Mouse (Mus musculus) spleen, postnatal 14 days (tissue): ENCODE results near the gene Cog8.
"Not testable (repeated sequence)": the region's sequence is repeated elsewhere in the genome, so short reads cannot be mapped to it uniquely, and the experiment has no call there.

ENCODE experiments used
- DNase-seq, 2 experiments: peaks; one replicate each; pipeline ENCODE4 v3.0.0; 2021 to 2022; ENCODE audit warnings: low spot score in 2 of 2

Cog8 gene

DNA sequence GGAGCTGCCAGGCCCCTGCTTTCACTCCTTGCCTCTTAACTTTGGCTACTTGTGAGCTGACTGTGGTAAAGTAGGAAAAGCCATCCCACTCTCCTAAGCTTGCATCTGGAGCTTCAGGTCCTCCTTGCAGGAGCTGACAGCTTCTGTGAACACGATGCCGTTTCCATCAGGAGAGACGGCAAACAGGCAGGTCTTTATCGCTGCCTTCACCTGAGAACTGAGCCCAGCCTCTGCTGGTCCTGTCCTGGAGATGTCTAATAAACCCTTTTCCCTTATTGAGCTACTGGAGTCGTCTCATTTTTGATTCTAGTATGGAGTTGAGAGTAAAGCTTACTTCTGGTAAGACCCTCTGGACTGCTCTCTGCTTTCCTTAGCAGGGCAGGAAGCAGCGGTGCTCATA lies 11.0 kb downstream of the Cog8 start:
- DNase-seq: no peak

DNA sequence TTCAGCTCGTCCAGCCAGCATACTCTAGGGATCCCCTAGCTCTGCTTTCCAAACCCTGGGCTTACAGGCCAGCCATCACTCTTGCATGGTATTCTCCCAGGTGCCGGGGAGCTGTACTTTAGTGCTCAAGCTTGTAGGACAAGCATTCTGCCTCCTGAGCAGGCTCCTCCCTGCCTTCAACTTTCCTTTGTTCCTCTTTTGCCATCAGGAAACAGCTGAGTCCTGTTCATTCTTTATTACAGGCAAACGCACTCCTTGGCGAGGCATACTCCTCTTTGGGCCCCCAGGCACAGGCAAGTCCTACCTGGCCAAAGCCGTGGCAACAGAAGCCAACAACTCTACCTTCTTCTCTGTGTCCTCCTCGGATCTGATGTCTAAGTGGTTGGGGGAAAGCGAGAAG lies 15.9 kb downstream of the Cog8 start:
- DNase-seq: no peak

DNA sequence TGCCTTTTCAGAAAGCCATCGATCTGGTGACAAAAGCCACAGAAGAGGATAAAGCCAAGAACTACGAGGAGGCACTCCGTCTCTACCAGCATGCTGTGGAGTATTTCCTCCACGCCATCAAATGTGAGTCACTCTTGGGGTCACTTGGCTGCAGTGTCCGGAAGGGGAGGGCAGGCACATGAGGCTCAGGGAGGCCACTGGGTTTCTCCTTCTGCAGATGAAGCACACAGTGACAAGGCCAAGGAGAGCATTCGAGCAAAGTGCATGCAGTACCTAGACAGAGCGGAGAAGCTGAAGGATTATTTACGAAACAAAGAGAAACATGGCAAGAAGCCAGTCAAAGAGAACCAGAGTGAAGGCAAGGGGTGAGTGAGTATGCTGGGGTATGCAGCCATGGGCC lies 19.9 kb downstream of the Cog8 start:
- no peak for DNase-seq

DNA sequence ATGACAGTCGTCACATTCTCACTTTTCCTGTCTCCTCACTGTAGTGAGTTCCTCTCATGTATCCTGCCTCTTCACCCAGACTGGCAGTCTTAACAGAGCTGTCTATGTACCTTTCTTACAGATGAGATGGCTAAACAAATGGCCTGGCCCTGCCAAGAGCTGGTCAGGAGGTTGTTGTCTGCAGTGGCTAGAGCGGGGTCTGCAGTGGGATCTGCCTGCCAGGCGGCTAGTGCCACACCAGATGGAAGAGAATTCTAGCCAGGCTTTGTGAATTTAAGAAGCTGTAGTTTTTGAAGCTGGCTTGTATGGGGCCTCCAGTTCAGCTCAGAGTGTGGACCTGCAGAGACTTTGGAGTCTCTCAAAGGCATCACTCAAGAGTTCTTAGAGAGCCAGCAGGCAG lies 20.8 kb downstream of the Cog8 start:
- no peak for DNase-seq

DNA sequence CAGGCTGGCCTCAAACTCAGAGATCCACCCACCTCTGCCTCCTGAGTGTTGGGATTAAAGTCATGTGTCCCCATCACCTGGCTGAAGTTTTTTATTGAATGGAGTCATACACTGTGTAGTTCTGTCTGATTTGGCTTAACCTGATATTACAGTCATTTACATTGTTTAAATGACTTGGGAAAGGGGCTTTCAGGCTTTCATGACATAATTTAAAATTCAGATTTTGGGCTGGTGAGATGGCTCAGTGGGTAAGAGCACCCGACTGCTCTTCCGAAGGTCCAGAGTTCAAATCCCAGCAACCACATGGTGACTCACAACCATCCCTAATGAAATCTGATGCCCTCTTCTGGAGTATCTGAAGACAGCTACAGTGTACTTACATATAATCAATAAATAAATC lies 22.9 kb downstream of the Cog8 start:
- not testable (repeated sequence) for DNase-seq

DNA sequence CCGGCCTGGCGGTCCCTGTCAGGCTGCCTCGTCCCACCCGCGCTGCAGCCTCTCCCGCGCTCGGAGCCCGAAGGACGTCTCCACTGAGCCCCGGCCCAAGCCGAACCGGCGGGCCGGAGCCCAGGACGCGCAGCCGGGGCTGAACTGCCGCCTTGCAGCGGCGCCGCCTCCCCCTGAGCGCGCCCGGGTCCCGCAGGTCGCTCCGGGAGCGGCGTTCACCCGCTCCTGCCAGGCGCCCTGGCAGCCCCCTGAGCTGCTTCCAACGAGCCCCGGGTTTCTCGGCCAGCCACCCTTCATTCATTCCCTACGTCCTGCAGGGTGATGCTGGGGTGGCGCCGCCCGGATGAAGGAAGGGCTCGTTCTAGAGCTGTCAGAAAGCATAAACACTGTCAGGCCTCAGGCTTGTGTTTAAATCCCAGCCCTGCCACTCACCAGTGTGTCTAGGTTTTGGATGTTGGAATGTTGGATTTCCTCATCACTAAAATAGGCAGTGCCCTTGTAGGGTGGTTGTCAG lies 24.9 kb downstream of the Cog8 start:
- DNase-seq: peak in 1 of 2 experiments; percentile 10

DNA sequence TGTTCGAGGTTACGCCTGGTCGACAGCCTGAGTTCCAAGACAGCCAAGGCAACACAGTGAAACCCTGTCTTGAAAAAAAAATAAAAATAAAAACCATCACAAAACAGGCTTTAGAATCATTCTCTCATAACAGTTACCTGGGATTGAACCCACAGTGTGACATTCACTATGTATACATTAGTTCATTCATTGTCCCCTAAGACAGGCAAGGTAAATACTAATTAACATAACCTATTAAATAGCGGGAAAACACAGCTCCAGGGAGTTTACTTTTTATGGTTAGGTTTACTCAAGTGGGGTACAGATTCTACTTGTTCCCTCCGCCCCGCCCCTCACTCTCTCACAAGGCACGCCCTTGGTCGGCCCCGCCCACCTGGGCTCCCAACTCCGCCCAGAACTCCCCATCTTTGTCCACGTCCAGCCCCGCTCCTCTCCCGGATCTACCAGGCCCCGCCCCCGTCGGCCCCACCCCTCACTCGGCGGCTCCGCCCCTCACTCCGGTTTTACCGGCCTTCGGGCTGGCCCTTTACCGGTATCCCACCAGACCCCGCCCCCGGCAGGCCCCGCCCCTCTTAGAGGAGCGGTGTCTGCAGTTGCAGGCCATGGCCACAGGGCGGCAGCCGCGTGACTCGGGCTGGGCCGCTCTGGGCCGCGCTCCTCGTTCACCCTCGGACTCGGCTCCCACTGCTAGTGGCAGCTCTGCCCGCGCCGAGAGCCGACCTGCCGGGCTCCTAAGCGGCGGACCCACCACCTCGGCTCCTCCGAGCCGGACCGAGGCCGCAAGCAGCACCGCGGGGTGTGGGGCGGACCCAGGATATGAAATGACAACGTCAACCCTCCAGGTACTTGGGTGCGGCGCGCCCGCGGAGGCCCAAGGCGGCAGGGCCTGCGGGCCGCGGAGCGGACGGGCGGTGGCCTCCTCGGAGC lies 25.6 kb downstream of the Cog8 start, which contains the start of gene Vps4a:
Gene Vps4a (plus strand): TSS at position 573 of the 927 bp plus-strand sequence.
- peak; percentile 95 to 96 for DNase-seq

DNA sequence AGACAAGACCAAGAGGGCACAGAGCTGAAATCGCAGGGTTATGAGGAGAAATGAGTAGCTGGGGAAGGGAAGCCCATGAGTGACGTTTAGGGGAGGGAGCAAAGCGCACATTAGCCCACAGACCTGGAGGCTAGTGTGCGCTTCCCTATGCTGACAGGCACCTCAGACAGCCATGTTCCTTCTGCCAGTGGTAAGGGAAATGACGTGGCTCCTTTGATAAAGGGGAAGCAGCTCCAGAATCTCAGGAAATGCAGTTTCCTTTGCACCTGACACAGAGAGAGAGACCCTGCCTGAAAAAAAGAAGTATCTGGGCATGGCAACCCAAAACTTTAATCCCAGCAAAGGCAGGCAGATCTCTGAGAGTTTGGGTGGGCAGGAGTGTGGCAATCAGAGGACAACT lies 26.4 kb downstream of the Cog8 start:
- DNase-seq: no peak

DNA sequence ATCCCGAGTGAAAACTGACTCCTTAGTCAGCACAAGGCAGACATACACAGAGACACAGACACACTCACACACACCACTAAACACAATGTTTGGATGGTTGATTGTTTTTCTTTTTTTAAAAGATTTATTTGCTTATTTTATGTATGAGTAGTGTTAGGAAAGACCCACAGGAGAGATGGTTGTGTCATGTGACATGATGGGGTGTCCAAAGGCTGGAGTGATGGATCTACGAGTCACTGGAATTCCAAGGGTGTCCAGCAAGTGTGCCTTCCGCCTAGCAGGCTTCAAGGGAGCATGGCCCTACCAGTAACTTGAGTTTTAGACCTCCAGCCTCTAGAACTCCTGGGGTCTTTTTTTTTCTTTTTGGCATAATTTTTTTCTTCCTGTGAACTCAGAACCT lies 27.2 kb downstream of the Cog8 start:
- DNase-seq: no peak

DNA sequence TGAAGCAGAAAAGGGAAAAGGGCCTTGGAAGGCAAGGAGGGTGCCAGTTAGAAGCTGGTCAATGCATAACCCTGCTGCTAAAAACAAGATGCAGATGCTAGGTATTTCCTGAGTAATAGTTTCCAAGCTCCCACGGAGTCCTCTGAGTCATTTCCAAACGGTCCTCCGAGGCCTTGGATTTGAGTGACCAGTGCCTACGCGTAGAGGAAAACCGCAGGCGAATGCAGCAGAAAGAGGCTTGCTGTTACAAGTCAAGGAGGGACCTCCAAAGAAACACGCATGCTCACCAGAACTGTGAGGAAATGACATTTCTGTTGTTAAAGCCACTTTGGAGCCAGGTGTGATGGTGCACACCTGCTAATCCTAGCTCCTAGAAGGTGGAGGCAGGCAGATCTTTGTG lies 33.0 kb downstream of the Cog8 start:
- no peak for DNase-seq

DNA sequence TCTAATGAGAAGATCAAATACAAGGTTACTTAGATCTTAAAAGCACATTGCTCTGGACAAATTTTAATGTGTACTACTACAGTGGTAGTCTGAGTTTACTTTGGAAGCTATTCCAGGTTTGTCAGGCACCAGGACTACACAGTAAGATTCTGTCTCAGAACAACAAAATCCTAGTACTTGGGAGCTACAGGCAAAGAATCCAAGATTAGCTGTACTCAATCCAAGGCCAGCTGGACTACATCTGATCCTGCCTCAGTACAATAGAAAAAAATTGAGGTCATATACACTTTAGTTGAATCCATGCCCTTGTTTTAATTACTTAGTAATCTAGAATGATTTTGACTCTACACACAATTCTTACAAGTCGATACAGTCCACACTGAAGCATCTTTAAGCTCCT lies 41.6 kb downstream of the Cog8 start:
- DNase-seq: no peak

DNA sequence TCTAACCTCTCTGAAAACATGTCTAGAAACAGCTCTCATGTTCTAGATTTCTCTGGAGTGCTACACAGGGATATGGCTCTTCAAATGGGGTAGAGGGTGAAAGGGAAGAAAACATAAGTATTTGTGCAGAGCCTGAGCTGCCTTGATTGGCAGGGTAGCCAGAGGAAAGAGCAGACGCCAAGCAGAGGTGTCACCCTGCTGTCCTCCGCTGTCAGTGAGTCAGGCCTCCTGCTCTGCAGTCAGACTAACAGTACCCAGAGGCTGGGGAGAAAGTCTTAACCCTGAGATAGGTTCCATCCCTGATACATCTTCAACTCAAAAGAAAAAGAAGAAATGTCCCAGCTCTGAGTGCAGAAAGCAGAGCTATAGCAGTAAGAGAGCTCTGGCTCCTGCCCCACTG lies 43.8 kb downstream of the Cog8 start:
- DNase-seq: no peak

DNA sequence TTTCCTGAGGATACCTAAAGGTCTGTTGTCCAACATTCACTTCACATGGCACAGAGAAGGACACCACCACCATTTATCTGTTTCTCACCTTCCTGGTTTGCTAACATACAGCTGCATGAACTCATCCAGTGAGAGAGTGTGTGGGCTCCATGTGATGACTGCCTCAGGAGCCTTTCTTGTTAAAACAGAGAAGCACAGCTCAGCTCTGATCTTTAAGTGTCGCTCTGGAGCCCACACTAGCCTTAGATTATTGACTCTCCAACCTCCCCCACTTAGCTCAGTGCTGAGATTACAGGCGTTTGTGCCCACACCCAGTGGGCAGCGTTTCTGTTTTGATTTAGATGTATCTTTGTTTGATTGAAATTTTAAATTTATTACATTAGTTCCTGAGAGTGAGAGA lies 48.7 kb downstream of the Cog8 start:
- no peak for DNase-seq

DNA sequence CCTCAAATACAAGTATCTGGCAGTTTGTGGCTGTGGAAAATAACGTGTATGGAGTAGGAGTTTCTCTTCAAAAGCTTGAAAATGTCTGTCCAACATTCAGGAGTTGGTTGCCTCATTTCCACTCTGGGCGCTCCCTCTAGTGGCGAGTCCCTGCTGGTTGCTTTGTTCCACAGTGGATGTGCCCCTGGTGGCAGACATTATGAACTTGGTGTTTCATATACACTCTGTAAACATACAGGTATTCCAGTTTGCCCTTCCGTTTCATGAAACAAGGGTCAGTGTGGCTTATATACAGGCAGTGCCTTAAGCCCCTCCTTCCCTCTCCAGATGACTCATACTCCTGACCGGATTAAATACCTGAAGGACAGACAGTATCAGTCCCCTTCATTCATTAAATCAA lies 54.0 kb downstream of the Cog8 start:
- peak; percentile 60 to 80 for DNase-seq

DNA sequence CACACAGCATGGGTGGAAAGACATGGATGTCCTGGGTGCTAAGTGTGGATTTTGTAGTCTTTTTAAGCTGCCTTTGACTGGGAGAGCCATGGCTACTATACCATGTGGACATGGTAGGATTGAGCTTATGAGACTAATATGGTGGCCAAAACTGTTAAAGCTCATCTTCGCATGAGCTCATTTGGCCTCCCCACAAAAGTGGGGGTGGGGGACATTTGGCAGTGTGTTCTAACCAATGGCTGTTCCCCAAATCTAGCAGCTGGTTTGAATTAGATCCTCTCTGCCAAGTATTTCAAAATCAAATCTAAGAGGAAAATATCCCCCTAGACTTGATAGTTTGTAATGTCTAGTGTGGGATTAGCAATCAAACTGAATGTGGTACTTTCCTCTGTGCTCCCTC lies 57.4 kb downstream of the Cog8 start:
- no peak for DNase-seq

DNA sequence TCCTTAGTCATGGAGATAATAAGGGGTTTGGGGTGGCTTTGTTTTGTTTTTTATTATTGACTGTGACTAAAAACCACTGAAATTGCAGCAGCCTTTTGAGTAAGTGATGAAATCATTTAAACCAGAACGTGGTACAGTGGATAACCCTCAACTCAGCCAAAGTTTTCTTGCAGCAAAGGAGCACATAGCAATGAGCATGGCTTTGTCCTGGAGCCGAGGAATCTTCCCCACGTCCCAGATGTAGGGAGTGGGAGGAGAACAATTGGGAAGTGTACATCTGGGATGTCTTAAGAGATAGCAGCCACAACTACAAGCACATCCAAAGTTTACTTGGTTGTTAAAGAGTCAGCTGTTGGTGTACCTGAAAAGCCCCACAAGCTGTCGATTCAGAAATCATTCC lies 59.1 kb downstream of the Cog8 start:
- DNase-seq: no peak

DNA sequence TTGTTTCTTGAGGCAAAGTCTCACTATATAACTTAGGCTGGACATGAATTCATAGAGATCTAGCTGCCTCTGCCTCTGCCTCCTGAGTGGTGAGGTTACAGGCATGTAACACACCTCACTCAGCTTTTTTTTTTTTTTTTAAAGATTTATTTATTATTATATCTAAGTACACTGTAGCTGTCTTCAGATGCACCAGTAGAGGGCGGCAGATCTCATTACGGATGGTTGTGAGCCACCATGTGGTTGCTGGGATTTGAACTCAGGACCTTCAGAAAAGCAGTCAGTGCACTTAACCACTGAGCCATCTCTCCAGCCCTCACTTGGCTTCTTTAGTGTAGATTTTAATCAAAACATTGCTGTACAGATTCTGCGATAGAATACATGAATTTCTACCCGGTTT lies 60.1 kb downstream of the Cog8 start:
- not testable (repeated sequence) for DNase-seq
